Mouse (Mus musculus) adrenal gland, adult 8-10 months (tissue): ENCODE measurements around the gene Ccr4. TPM values are rescaled to one million over a fixed set of nuclear protein-coding genes. Genes with fewer than 3 reads are reported as not detected.

ENCODE experiments used
- DNase-seq: peaks from one replicate; pipeline ENCODE4 v3.0.0; 2022
- total RNA-seq, 4 experiments: library from RNA; stranded (reverse); gene quantifications; 2 replicates each; pipeline ENCODE4 v1.2.4; 2022

The Ccr4 gene
- total RNA-seq, 4 experiments from 2014 or later: not detected

DNA sequence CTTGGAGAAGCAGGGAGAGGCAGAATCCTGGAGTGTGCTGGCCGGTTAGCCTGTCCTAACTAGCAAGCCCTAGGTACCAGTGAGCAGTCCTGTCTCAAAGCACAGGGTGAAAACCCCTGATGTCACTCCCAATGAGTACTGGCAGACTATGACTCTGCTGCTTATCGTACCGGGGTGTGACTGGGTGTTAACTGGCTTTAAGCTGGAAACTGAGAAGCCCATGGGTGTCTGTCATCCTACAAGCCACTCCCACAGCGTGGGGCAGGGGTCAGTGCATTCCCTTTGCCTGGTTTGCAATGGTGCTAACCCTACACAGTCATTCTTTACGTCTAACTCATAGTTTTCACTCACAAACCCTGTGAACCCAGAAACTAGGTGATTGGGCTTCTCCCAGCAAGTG, 36.5 kb downstream of the Ccr4 start:
- DNase-seq: no peak

DNA sequence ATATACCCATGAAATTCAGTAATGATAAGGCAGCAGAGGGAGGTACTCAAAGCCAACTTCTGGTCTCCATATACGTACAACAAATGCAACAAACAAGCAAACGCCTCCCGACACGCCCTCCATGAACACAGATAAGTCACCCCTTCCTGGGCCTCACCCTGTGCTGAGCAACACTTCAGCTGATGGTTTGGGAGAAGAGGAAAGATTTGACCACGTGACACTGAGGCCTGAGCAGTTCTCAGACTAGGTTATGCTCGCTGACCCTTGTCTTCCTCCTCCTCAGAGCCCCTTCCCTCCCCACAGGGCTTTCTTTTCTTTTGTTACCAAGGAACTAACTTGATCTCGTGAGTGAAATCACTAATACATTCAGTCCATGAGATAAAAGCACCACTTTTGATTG, 37.8 kb downstream of the Ccr4 start:
- no peak for DNase-seq

DNA sequence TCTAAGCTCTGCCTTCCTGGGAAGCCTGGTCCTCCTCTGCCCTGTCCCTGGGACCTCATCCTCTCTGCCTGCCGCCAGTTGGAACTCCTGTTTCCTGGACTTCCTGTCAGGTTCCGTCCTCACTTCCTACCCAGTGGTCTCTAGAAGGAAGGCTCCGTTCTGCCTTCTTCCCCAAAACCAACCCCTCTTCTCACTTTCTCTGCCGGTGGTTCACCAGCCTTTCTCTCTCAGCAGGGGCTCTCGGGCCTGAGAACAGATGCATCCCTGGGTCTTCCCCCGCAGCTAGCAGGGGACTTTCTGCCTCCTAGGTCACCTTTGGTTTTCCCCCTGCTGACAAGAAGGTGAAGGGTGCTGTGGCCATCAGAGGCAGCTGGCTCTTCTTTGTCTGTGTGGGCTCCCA, 39.3 kb downstream of the Ccr4 start:
- no peak for DNase-seq

DNA sequence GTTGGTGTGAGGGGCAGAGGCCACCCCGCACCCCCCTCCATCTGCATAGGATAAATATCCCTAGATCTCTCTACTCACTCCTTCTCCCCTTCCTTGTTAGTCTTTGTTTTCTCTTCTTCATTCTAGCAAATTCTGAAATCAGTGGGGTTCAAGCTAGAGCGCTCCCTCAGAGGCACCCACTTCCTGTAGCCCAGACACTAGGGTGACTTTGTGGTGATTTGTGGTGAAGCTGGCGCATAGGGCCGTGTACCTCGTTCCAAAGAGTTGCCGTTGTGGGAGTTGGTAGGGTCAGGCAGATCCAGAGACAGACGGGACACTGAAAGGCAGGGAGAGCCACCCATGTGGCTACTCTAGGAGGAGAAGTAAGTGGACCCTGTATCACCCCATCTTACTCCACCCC, 42.1 kb downstream of the Ccr4 start:
- no peak for DNase-seq

DNA sequence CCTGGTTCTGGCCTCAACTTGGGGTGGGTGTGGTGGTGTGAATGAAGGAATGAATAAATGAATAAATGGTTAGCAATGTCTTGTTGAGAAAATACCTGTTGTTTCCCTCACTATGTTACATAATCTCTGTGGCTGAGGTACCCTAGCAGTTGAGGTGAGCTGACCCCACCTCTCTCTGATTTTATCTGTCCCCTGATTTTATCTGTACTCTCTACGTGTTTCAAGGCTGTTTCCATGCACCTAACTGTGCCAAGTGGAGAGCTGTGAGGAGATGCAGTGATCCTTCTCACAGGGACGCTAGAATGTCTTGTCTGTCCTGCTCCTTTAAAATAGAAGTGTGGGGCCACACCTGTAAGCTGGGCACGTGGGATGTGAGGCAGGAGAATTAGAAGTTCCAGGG, 46.3 kb downstream of the Ccr4 start:
- no peak for DNase-seq

DNA sequence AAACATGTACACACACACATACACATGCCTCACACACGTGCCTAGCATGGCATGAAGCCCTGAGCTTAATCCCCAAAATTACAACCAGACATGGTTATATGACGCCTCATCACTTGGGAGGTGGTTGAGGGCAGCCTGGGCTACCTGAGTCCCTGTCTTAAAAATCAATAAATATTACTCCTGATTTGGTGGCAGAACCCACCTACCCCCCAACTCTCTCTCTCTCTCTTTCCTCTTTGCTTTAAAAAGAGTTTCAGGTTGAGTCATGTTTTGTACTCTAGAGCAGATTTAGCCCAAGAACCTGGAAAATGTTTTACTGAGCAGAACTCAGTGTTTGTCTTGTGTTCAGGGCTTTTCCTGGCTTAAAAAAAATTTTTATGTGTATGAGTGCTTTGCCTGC, 49.3 kb downstream of the Ccr4 start:
- DNase-seq: no peak

DNA sequence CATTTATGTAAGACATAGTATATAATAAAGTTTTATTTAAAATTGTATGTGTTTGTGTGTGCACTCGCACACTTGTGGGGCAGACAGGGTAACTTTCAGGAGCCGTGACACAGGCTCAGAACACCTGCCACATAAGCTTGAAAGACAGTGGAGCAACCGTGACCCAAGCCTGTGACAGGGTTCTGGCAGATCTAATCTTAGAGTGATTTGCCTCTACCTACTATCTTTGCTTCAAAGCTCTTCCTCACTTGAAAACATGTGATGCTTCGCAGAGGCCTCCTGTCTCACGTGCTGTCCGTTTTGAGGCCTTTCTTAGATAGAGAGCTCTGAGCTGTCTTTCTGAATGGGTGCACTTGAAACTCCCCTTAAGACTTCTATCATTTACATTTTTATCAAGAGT, 52.3 kb downstream of the Ccr4 start:
- no peak for DNase-seq

DNA sequence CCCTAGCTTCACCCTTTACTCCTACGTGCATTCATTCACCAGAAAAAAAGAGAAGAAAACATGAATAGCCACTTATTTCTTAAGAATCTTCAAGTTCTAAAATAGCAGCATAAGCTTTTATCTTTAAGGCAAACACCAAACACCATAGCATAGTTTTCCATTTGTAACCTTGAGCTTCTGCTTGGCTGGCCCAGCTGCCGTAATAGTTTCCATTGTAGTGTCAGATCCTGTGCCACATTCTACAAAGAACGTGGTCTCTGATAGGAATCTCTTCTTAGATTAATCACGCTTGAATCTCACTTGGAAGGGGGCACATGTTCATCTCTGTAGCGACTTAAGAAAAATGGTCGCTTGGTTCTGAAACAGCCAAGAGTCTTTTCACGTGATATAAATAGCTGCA, 53.1 kb downstream of the Ccr4 start:
- no peak for DNase-seq

DNA sequence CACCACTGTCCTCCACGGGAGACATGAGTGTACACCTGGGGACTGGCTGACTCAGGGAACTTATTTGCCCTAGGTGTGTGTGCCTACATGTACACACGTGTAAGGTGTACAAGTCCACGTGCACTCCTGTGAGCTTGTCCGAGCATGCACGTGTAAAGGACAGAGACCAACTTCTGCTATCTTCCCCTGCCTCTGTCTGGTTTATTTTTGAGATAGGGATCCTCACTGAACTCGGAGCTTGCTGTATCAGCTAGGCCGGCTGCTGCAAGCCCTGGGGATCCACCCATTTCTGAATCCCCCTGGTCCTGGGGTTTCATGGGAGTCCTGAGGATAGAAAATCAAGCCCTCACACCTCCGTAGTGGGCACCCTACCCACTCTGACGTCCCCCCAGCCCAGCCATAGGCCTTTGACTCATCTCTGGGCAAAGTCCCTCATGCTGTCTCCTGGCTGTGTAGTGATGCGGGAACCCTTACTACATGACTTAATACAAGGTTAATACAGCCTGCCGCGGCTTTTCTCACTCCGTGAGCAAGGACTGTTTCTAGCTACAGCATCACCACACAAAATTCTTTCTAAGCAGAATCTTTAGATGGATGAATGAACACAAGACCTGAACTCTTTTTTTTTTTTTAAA, 55.5 kb downstream of the Ccr4 start:
- DNase-seq: no peak

DNA sequence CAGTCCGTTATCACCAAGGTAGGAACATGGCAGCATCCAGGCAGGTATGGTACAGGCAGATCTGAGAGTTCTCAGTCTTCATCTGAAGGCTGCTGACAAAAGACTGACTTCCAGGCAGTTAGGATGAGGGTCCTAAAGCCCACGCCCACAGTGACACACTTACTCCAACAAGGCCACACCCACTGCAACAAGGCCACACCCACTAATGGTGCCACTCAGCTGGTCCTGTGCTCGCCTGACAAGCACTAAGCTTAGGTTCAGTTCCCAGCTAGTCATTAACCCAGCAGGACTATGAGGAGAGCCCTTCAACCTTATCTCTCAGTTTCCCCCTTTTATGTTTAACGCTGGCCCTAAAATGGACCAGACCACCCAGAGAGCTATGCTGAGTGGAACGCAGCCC, 56.0 kb downstream of the Ccr4 start:
- DNase-seq: no peak

DNA sequence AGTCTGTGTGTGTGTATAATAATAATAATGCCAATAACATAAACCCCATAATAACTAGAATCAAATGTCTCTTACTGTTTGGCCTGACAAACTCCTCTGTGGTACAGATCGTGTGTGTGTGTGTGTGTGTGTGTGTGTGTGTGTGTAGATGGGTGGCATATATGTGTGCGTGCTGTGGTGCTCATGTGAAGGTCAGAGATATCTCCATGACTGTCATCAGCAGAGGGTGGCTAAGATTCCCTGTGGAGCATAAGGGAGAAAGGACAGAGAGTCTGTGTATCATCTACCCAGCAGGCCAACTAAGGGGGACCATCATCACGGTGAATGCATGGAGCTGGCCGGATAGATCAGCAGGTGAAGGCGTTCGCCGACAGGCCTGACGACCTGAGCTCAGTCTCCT, 57.8 kb downstream of the Ccr4 start:
- no peak for DNase-seq

DNA sequence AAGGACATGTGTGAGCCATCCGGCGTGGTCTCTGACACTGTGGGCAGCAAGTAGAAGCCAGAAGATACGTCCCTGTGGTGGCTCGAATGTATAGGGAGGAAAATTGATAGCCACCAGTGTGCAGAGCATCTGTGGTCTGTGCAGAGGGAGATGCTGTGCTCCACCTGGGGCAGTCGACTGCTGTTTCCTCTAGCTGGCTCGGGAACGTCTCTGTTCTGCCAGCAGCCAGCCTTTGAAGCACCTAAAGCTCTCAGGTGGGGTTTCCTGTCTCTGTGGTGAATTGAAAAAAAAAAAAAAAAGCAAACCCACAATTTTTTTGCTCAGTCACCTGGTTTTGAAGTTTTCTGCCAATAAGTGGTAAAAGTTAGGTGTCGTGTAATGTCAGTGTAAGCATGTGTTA, 61.4 kb downstream of the Ccr4 start:
- no peak for DNase-seq

DNA sequence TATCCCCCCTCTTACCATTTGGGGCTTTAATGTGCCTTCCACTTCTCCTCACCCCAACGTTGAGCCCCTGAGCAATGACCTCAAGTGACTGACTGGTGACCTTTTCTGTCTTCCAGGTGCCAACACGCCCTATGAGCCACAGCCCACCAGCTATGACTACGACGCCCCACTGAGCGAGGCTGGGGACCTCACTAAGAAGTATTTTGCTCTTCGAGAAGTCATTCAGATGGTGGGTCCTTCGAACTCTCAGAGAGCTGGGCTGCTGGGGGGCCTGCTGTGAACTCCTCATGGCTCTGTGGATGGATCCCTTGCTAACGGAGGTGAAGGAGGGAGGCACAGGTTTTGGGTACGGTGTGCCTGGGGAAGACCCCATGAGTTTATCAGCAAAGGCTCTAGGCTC, 61.8 kb downstream of the Ccr4 start:
- DNase-seq: no peak

DNA sequence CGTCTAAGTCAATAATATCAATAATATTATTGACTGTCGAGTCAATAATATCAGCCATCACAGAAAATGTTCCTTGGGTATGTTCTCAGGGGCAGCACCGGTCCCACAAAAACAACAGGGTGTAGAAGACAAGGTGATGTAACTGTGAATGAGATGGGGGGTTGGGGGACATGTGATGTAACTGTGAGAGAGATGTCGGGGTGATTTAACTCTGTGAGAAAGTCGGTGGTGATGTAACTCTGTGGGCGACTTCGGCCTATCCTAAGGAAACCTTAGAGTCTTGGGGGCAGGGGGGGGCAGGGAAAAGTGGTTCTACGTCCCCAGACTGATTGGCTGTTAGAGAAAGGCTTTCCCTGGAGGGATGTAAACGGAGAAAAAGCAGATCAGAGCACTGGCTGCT, 62.5 kb downstream of the Ccr4 start:
- no peak for DNase-seq

DNA sequence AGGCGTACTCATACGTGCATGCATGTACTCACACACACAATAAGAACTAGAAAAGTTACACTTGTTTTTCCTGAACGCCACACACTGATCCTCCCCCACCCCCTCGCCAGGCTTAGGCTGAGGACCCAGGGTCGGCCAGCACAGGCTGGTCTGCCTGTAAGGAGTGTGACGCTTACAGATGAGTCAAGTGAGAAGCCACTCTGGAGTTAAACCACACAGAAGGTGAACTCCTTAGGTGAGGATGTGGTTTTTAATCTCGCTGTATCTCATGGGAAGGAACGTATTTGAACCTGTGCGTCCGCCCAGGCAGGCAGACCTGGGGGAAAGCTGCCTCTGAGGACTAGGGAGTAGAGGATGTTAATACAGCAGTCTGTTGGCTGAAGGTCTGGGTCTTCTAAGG, 64.2 kb downstream of the Ccr4 start:
- no peak for DNase-seq

Other genes starting within 250 kb of the Ccr4 start
- not detected for gene Bcl2a1c, start 174.8 kb downstream of the Ccr4 start, total RNA-seq
- 100 to 1,000 TPM; 103 to 145 (median 123) TPM for gene Crtap, start 114.2 kb downstream of the Ccr4 start, total RNA-seq
- gene Glb1, start 103.8 kb downstream of the Ccr4 start, total RNA-seq: 10 to 100 TPM; 37.0 to 40.6 (median 38.1) TPM
- gene Tmppe, start 103.8 kb downstream of the Ccr4 start, total RNA-seq: 10 to 100 TPM in 3 of 4 experiments, 1 to 10 TPM in 1; 9.2 to 11.6 (median 10.4) TPM
- gene C130032M10Rik, start 10.8 kb upstream of the Ccr4 start, total RNA-seq: under 1 TPM in 1 of 4 experiments, not detected in 3; 0.43 TPM
- gene Trim71, start 59.5 kb upstream of the Ccr4 start, total RNA-seq: under 1 TPM in 1 of 4 experiments, not detected in 3; 0.03 TPM
- 10 to 100 TPM; 42.5 to 51.1 (median 44.4) TPM for gene Cnot10, start 135.3 kb upstream of the Ccr4 start, total RNA-seq
- gene Dync1li1, start 183.9 kb upstream of the Ccr4 start, total RNA-seq: 10 to 100 TPM; 37.9 to 45.9 (median 44.1) TPM
- 100 to 1,000 TPM in 1 of 4 experiments, 10 to 100 TPM in 3; 68.5 to 105 (median 78.0) TPM for gene Cmtm6, start 226.2 kb upstream of the Ccr4 start, total RNA-seq